Mouse (Mus musculus) thymus, postnatal 0 days (tissue): ENCODE data around the gene Cpne2. TPM values are rescaled to one million over a fixed set of nuclear protein-coding genes. Genes with fewer than 3 reads are reported as not detected.

ENCODE experiments used
- DNase-seq: peaks from one replicate; pipeline ENCODE4 v3.0.0-alpha.2; 2015; ENCODE audit warnings: low spot score
- polyA plus RNA-seq: library from polyadenylated mRNA; unstranded; fragments of >200 nt; fragmentation: Nextera tagmentation; extraction: Ambion mirVana; gene quantifications from 2 replicates; pipeline ENCODE4 v1.2.1, GENCODE M21; 2015

Gene Cpne2
- polyA plus RNA-seq, 1 experiment from 2014 or later = 2.9 TPM

DNA sequence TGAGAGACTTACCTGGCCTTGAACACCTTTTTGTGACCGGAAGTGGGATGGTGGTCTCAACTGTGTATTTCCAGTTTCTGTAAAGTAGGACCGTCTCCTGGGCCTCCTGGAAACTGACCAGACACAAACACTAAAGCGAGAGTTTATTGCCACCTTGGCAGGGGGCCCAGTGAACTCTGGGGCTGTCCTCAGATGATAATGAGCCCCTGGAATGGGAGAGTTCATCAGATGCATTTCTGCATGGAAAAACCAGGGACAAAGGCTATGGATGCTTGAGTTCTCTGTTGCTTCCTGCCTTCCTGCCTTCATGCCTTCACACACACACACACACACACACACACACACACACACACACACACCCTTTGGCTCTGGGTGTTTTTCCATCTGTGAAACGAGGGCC, 1.8 kb downstream of the Cpne2 start:
- DNase-seq = no peak

DNA sequence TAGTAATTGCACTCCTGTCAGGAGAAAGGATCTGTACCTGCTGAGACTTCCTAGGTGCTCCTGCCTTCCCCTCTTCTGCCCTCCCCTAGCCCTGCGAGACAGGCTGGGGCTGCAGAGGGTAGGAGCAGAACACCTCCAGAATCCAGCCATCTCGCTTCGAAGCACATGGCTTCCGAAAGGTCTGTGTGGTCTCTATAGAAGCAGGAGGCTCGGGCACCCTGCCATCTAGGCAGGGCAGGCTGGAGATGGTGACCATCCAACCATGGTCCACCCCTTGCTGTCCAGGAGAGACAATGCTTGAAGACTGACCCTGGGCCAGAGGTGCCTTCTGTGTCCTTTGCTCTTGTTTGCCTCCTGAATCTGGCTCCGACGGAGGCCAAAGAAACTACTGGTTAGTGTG, 2.8 kb downstream of the Cpne2 start:
- no peak for DNase-seq

DNA sequence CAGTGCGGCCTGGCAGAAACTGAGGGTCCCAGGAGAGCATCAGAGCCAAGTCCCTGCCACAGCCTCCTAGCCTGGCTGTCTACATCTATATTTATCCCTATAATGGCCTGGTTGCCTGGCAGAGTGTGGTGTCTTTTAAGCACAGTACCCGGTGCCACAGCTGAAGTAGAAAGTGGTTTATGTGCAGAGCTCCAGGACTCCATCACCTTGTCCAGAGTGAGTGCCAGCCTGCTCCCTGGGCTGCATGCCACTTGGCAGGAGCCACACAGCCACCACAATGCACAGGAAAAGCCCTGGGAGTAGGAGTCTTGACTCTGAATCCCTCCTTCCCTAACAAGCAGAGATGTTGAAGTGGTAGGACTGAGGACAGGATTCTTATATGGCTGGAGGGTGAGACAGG, 4.7 kb downstream of the Cpne2 start:
- DNase-seq = no peak

DNA sequence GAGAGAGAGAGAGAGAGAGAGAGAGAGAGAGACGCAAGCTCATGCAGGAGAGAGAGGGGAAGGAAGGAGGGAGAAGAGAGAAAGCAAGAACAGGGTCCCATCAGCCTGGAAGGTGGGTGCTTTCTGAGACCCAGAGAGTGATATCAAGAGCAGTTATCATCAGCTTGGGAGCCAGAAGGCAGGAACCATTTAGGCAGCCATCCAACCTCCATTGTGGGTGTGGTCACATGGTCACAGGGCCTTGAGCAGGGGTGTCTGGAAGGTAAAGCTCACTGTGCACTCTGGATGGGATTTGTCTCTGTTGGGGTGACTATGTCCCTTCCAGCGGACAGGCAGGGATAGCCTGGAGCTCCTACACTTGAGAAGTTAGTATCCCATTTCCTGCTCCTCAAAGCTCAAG, 7.2 kb downstream of the Cpne2 start:
- DNase-seq = no peak

GRCm38 (mm10) chr8:94540889-94541795, 8.4 kb downstream of the Cpne2 start:
- no peak for DNase-seq

GRCm38 (mm10) chr8:94543981-94544380, 11.2 kb downstream of the Cpne2 start:
- no peak for DNase-seq

GRCm38 (mm10) chr8:94549041-94549440, 16.3 kb downstream of the Cpne2 start:
- DNase-seq = no peak

DNA sequence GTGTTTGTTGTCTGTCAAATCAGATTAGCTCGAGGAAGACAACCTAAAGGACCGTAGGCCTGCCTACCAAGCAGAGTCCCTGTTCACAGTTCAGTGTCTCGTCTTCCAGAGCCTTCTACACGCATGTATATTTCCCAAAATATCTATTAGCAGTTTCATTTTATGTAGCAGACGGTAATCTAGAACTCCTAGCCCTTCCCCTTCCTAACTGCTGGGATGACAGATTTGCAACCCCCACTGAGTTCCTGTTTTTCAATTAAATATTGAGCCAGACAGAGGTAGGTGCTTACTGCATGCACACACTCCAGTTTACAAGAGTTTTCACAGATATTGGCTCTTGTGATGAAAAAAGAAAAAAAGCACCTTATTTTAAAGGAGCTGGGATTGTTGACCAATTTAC, 16.7 kb downstream of the Cpne2 start:
- DNase-seq = no peak

DNA sequence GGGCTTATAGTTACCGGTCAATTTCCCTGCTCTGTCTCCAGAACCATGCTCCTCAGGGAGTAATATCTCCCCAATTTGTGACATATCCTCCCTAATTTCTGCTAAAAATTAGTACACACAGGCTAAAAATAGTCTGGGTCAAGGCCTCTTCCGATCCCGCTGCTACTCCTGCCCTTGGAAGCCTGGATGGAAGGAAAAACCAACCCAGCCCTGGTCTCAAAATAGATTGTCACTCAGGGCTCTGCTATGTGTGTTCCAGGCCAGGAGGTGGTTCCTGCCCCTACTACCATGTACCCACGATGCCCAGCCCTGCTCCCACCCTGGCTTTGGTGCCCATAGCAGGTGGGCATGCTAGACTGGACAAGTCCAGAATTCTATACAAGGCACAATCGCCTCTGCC, 17.2 kb downstream of the Cpne2 start:
- DNase-seq = no peak

- no peak for DNase-seq
Measured at GRCm38 (mm10) chr8:94551471-94552422, 19.0 kb downstream of the Cpne2 start.

DNA sequence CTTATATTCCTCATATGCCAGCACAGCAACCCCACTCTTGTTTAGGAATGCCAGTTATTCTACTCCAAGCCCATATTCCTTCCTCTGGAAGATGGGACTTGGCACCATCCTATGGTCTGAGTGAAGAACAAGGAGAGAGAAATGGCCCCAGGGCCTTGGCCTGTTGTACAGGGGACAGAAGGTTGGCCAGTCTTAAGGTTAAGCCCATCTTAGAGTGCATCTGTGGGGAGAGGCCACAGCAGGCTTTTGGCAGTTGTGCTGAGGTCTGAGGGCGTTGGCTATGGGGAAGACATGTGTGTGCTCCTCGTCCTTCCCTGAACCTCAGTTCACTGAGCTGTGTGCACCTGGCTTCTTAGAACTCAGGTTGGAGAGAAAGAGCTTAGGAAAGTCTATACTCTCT, 19.9 kb downstream of the Cpne2 start:
- no peak for DNase-seq

- no peak for DNase-seq
Measured at GRCm38 (mm10) chr8:94557281-94557680, 24.5 kb downstream of the Cpne2 start.

DNA sequence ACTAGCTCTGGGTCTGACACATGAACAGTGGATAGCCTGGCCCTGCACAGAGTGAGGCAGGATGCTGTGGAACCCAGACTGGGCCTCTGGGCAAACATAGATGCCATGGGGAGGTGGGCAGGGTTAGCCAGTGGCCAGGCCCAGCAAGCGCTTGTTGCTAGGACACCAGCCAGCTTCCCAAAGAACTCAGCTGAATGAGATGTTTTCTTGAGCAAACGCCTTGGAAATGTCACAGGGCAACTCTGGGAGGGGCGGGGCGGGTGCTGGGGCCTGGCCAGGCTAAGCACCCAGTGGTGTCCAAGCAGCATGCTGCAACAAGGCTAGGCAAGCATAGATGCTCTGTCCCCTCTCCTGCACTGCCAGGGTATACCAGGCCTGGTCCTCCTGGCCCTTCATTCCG, 28.5 kb downstream of the Cpne2 start:
- DNase-seq = no peak

DNA sequence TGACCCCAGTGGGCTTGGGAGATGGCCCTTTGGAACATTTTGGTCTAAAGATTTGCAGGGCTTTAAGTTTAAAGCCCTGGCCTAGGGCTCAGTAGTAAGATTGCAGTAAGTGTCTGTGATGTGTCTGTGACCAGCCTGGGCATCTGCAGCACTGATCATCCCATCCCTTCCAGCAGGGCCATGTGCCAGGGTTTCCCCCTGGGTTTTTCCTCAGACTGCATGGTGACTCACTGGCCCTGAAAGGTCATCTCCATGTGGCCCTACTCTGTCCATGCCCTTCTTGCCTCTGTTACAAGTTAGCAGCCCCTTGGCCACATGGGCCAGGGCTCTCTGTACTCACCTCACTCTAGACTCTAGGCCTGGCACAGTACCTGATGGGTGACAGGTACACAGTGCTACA, 31.6 kb downstream of the Cpne2 start:
- no peak for DNase-seq

- no peak for DNase-seq
Measured at GRCm38 (mm10) chr8:94566033-94566432, 33.2 kb downstream of the Cpne2 start.

GRCm38 (mm10) chr8:94566446-94567158, 33.8 kb downstream of the Cpne2 start:
- DNase-seq = no peak

DNA sequence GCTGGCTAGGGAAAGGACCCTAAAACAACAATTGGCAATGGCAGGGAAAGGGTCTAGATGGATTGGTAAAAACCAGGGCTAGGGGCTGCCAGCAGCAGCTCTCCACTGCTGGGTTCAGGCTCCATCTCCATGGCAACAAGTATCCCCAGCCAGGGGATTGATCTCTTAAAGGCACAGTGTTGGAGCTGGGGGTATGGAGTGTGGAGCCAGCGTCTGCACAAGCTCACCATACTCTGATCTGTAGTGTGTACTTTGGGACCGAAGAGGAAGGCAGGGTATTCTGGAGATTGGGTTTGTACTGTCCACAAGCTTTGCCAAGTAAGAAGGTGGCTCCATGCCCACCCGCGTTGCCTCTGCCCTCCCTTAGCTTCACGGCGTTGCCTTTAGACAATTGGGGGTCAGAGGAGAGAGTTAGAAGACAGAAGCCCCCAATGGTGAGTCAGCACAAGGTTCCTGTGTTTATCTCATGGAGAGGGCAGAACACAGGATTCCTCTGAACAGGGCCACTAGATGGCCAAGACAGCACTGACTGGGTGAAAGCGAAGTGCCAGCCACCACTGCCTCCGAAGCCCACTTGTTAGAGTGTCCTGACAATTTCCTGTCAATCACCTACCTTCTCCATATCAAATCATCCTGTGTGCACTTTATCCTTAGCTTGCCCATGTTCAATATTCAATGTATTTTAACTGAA, 34.5 kb downstream of the Cpne2 start:
- DNase-seq = no peak

DNA sequence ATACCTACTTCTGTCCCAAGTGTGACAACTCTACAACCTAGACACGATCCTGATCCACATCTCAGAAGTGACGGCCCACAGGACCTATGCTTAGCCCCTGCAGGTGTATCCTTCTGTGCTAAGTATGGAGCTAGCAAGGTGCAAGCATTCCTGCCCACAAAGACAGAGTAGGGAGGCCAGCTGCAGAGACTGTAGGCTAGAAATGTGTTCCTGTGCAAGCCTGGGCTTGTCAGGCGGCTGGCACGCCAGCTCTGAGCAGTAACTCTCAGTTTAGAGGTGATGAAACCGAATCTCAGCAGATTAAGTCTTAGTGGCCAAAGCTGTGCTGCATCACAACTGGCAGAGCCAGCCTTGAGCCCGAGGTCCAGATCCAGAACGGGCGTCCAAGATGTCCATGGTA, 35.3 kb downstream of the Cpne2 start:
- no peak for DNase-seq

DNA sequence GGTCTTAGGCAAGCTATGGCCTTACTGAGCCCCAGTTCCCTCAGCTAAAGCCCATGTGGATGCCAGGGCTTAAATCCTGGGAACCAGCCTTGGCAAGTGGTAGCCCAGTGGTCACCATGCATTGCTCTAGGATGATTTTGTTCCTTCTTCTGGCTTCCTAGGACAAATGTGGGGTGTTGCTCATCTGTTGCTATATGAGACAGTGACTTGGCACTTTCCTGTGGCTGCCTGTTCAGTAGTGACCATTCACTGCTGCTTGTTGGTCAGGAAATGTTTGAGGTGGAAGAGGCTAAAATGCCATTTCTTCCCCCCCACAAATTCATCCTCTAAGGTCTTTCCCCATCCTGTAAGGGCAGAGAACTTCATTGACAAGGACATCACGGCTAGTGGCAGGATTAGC, 36.6 kb downstream of the Cpne2 start:
- no peak for DNase-seq

- DNase-seq = no peak
Measured at GRCm38 (mm10) chr8:94571896-94572295, 39.1 kb downstream of the Cpne2 start.
